Mouse (Mus musculus): ENCODE results near the gene Sae1. TPM values are rescaled to one million over a fixed set of nuclear protein-coding genes. Genes with fewer than 3 reads are reported as not detected.

Gene Sae1
- total RNA-seq (2021), result 10 to 100 TPM; 30.0 to 37.9 TPM
- long read RNA-seq, experiment 1, transcript Sae1-201 (9 exons, 1,875 nt), result major isoform, 66 of 69 reads
- long read RNA-seq, experiment 1, partial matches to known transcripts, result 0 of 69 reads
- long read RNA-seq, experiment 1, other reads (novel, unspliced or antisense), result 3 of 69 reads
- long read RNA-seq, experiment 2, transcript Sae1-201 (9 exons, 1,875 nt), result major isoform, 79 of 85 reads
- long read RNA-seq, experiment 2, partial matches to known transcripts, result 1 of 85 reads
- long read RNA-seq, experiment 2, other reads (novel, unspliced or antisense), result 5 of 85 reads

DNA sequence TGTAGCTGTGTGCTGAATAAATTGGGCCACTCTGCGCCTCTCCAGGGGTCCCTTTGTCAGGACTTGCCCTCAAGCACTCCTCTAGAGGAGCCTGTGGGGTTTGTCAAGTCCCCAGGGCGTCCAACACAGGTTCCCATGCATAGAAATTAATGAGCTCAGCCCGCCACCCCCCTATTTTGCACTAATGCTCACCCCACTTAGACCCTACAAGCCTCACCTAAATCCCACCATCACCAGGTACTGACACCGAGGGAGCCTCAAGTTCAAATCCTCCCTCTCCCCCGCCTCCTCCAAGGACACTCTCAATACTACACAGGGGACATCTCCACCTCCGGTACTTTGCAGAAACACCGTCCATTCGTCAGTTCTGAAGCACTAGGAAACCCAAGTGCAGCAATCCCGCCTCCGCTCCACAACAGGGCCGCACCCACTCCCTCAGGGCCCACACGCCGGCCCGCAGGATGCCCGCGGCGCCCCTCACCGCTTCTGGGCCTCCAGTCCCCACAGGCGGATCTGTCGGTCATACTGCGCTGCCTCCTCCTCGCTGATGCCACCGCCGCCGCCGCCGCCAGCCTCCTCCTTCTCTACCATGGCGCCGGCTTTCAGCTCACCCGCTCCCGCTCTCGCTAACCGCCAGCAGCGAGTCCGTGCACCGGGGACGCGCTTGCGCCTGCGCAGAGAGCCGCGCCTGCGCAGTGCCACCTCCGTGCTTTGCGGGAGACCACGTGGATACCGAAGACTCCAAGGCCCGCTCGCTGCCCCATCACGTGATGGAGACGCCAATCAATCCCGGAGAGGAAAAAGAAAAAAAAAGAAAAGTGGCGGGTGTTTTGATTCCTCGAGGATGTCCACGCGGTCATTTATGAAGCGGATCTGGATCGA is at the start of gene Sae1:
Gene Sae1 (minus strand): TSS at position 647 of the 882 bp plus-strand sequence.
- DNase-seq, result peak; percentile 96
- intact Hi-C loops (cut with DNase I; ENCODE audit: low total_unique reads), result no loop called here

DNA sequence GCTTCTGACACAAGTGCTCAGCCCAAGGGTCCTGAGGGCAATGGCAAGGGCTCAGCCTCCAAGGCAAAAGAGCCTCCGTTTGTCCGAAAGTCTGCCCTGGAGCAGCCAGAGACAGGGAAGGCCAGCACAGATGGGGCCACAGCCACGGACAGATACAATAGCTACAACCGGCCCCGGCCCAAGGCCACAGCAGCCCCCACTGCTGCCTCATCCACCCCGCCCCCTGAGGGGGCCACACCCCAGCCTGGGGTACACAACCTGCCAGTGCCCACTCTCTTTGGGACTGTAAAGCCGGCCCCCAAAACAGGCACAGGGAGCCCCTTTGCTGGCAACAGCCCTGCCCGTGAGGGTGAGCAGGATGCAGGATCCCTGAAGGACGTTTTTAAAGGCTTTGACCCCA is 47.5 kb upstream of the Sae1 start:
- no peak for DNase-seq
- intact Hi-C loops (cut with DNase I; ENCODE audit: low total_unique reads), result no loop called here

DNA sequence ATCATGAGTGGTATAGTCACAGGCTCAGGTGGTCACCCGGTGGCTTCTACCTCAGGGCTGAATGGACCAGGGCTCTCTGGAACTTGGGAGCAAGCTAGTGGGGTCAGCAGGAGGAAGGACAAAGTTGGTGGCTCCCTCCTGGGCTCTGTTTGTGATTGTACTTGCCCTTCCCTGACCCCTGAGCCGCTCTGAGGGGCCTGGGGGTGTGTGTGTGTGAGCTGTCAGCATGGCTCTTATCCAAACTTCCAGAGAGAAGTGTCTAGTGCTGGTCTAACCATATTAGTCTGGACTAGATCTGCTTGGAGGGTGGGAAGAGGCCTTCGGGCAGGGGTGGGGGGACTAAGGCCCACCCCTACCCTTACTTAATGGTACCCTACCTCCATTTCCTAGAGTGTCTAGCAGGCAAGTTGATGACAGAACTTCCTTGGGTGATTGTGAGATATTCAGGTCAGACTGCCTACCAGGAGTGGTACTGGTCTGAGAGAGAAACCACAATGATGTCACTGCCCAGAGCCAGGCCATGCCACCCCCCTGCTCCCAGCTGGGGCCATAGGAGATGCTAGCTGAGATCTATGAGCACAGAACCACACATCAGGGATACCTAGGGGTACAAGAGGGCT is 45.9 kb upstream of the Sae1 start:
- DNase-seq, result no peak
- intact Hi-C loops (cut with DNase I; ENCODE audit: low total_unique reads), result no loop called here

DNA sequence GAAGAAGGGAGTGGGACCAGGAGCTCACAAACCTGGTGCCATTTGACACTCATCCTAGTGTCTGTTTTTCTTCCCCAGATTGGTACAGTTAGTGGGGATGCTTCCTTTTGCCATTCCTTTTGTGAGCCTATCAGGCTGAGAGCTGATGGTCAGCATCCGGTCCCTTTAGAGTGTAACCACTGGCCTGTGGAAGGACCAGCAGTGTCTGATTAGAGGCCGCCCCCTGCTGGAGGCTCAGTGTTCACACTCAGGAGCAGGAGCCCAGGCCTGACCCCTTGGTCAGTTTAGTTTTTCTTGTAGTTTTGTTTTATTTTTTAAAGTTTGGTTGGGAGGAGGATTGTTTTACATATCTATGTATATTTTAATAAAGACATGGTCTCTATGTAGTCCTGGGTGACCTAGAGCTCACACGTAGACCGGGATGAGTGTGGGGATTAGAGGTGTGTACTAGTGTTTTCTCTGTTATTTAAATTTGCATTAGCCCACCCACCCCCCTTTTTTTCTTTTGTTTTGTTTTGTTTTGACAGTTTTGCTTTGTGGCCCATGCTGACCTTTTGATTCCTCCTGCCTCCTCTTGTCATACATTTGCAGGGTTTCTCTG is 38.6 kb upstream of the Sae1 start:
- intact Hi-C loops (cut with DNase I; ENCODE audit: low total_unique reads), result loop anchor here (5.0 kb wide), 1 partner anchor 49 kb away; no protein-coding TSS in a partner anchor
- peak; percentile 87 for DNase-seq

DNA sequence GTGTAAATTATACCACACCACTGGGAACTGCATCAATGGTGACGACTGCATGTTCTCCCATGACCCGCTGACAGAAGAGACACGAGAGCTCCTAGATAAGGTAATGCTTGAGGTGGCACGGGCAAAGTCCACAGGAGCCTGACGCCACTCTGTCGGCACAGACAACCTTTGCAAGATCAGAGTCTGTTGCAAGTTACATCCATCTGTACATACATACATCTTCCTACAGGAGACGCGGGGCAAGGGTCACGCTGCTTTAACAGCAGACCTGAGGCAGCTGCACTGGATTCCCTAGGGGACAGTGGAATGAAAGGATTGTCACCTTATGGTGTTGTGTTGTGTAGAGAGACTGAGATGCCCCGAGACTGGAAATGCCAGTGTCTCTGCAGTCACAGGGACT is 38.1 kb upstream of the Sae1 start:
- no peak for DNase-seq
- intact Hi-C loops (cut with DNase I; ENCODE audit: low total_unique reads), result loop anchor here (5.0 kb wide), 1 partner anchor 48 kb away; no protein-coding TSS in a partner anchor

DNA sequence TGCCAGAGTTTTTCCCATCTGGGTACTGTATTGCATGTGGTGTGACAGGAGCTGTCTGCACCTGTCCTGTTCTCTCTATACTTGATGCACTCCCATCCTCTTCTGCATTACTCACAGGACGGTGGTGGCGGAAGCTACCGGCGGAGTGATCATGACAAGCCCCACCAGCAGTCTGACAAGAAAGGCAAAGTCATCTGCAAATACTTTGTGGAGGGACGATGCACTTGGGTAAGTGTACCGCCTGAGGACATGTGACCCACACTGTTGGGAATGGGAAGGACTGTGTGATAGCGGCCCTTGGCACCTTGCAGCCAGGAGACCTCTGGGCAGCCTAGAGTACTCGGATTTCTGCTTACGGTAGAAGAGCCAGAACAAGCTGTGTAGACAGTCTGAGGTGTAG is 36.1 kb upstream of the Sae1 start:
- no peak for DNase-seq
- intact Hi-C loops (cut with DNase I; ENCODE audit: low total_unique reads), result no loop called here

DNA sequence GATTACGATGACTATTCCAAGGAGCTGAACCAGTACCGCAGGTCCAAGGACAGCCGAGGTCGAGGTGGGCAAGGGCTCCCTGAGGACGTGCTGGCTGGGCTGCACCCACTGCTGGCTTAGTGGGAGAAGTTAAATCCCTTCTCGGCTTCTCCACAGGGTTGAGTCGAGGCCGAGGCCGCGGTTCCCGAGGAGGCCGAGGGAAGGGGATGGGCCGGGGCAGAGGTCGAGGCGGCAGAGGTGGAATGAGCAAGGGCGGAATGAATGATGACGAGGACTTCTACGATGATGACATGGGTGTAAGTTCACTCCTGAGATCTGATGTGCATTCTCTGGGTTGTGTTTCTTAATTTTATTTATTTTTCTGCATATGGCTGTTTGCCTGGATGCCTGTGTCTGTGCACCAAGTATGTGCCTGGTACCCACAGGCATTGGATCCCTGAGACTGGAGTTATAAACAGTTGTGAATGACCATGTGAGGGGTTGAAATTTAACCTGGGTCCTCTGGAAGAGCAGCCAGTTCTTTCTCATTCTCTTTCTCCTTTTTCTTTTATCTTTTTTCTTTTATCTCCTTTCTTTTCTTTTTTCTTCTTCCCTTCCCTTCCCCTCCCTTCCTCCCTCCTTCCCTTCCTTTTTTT is 34.7 kb upstream of the Sae1 start:
- intact Hi-C loops (cut with DNase I; ENCODE audit: low total_unique reads), result no loop called here
- no peak for DNase-seq

DNA sequence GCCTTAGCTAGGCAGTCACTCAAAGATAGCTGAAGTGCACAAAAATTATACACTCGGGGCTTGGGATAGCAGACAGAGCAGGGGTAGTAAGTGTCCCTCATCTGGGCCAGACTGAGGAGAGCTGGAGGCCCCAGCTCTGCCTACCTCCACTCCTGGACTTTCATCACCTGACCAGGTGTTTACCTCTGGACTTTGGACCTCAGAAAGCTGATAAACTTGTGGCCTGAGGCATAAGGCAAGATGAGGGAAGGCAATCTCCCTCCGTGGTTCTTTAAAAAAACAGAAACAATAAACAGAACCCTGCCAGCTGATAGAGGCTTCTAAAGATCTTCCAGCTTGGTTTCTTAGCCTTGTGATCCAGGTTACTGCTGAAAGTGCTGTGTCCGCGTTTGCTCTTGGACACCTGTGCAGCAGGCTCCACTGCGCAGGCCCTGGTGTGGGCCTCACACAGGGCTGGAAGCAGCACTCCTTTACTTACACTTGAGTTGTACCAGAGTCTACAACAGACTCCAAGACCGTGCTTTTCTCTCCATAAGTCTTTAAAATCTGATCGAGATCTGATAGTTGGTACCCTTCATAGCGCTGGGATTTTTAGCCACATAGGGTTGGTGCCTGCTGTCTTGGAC is 33.0 kb upstream of the Sae1 start:
- intact Hi-C loops (cut with DNase I; ENCODE audit: low total_unique reads), result no loop called here
- no peak for DNase-seq

DNA sequence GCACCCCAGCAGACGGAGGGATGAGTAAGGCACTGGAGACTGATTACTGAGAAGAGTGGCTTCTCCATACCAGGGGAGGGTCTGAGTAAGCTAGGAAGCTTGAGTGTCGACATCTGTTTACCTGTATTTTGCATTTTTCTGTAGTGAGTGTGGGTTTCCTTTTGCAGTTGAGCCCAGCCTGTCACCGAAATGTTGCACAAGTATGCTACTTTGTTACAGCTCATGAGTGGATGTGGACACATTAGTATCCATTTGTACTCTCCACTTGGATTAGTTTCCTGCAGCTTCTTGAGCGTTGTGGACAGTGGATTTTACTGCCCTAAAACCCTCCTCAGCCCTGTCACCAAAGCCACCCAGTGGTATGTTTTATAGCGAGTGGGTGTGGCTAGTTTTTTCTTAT is 31.1 kb upstream of the Sae1 start:
- DNase-seq, result no peak

DNA sequence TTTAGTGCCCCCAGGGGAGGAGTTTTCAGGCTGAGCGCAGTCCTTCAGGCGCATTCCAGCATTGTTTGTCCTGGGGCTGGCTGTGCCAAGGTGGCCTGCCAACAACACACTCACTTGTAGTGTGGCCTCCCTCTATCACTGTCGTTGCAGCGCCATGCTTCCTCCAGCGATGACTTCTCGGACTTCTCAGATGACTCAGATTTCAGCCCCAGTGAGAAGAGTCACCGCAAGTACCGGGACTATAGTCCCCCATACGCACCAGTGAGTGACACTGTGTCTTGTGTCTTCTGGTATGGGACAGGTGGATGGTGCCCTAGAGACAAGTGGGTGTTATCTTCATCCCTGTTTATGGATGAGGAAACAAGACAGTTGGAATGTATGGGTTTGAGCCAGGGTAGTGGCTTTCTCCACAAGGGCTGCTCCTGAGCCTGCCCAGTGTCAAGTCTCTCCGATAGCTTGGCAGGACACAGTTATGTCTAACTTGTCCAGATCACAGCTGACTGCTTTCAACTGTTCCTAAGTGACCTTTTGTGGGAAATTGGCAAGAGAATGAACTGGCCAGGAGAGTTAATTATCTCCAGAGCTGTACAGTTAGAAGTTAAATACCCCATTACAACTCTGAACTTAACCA is 29.6 kb upstream of the Sae1 start:
- peak; percentile 46 for DNase-seq
- intact Hi-C loops (cut with DNase I; ENCODE audit: low total_unique reads), result no loop called here

More for the DNA sequence above, 31.1 kb upstream of the Sae1 start:
- intact Hi-C loops (cut with DNase I; ENCODE audit: low total_unique reads), result no loop called here

DNA sequence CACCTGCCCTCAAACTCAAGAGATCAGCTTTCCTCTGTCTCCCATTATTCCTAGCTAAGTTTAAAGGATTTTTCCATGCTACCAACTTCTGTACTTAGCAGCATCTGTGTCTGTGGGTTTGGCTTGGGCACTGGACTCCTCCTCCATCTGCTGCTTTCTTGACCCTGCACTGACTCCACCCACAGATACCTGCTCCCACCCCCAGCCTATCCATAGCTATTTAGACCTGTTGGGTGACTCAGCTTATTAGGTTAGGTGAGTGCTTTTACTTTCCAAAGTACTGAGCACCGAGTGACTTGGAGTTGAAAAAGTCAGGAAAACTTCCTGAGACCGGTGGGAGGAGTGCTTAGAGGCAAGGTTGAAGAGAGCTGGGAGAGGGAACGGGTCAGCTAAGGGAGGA is 27.8 kb upstream of the Sae1 start:
- DNase-seq, result no peak
- intact Hi-C loops (cut with DNase I; ENCODE audit: low total_unique reads), result no loop called here

DNA sequence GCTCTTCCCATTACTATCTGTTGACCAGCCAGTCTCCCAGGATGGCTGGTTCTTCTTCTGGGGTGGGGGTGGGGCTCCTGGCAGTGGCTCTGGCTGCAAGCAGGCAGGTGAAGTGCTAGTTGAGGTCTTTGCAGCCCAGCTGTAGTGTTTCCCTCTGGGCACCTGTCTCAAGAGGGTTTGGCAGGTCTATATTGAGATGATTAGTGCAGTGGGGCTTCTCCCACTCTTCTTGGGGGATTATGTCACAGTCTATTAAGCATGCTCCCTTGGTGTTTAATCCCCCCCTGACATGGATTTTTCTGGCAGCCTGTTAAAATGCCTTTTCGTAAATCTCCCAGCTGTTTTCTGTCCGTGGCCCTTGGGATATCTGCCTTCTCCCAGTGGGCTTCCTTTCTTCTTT is 25.3 kb upstream of the Sae1 start:
- DNase-seq, result no peak
- intact Hi-C loops (cut with DNase I; ENCODE audit: low total_unique reads), result no loop called here

DNA sequence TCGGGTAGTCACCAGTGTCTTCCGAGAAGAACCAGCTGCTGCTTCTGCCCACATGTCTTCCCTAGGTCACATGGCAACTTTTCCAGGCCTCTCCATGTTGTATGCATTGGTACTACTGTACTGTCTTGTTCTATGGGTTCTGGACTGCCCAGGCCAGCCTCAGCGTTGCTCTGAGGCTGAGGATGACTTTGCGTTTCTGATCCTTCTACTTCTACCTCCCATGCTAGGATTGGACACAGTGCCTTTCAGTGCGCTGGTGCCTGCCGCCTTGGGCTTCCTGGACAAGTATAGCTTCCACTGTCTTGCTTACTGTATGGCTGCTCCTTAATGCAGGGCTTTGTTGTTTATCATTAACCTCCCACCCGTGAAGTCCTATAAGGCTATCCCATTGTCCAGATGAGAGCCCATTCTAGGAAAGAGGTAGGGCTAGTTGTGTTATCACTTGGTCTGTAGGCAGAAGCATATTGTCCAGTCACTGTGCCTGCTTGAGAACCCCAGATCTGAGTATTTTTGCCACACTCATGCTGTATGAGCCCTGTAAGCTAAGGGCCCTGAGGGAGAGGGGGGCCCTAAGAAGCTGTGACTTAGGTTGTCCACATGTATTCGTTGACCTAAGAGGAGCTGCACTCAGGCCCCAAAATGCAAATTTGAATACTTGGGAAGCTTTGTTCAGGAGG is 24.8 kb upstream of the Sae1 start:
- intact Hi-C loops (cut with DNase I; ENCODE audit: low total_unique reads), result no loop called here

DNA sequence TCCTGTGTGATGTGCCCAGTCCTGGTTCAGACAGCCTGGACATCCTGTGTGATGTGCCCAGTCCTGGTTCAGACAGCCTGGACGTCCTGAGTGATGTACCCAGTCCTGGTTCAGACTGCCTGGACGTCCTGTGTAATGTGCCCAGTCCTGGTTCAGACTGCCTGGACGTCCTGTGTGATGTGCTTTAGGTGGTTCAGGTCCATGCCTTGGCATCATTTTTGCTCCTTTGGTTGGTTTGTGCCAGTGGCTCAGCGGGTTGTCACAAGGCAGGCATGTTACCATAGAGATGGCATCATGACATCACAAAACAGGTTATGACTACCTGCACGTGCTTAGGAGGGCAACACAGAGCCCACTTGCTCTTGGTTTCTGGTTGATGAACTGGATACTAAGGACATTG is 23.5 kb upstream of the Sae1 start:
- intact Hi-C loops (cut with DNase I; ENCODE audit: low total_unique reads), result no loop called here
- DNase-seq, result no peak

More for the DNA sequence above, 24.8 kb upstream of the Sae1 start:
- no peak for DNase-seq

DNA sequence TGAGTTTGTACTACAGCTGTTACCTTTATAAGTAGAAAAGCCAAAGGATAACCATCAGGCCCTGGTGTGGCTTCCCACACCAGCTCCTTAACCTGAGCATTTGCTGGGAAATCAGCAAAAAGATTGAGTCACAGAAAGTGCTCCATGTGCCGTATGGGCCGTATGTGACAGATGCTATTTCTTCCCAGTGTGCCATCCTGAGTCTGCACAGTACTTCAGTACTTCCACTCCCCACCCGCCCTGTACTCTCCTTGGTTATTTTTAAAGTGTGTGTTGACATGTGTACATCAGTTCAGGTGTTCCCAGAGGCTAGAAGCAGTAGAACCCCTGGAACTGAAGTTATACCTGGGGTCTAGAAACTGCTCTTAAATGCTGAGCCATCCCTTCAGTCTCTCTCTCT is 19.4 kb upstream of the Sae1 start:
- DNase-seq, result no peak
- intact Hi-C loops (cut with DNase I; ENCODE audit: low total_unique reads), result no loop called here

DNA sequence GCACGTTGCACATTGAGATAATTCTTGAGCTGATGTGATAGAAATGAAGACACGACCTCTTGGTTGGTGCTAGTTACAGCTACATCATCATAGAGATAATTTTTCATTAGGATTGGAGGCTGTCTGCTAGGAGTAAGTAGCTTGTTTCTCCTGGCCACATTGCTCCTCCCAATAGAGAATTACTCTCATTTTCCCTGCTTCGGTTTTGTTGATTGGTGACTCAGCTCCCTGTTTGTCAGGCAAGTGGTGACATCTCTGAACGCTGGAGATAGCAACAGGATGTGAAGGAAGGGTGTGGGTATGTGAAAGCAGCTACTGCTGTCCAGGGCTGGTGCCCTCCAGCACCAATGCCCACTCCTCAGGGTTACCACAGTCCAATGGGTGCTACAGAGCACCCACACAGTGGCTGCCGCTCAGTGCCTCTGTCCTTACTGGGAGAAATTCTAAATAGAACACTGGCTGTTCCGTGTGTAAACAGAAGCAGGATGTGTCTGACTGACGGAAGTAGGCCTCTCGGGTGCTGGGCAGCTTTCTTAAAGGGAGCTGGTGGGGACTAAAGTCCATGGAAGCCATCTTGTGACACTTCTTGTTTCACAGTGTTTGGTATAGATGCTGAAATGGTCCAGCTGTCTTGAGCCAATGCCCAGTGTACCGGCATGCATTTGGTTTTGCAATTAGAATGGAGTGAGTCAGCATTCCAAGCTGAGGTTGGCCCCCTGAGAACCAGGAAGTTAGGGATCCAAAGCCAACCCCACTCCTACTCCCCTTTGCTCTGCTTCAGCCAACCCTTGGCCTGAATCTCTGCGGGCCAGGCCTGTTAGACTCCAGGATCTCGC is 18.1 kb upstream of the Sae1 start:
- intact Hi-C loops (cut with DNase I; ENCODE audit: low total_unique reads), result no loop called here

DNA sequence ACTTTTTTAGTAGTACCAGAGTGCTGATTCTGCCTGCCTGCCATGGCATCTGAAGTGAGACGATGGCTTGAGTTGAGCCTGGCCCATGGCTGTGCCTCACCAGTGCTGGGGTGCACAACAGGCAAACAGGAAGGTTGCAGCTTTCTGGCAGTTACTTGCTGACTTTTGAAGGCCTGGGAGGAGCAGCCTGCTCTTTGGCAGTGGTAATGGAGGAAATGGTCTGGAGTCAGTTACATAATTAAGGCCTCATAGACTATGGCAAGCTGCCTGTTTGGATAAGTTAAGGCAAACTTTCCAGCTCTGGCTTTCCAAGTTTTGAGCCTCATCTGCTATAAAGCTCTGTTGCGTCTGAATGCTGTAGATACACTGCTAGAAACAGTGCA is 17.5 kb upstream of the Sae1 start:
- intact Hi-C loops (cut with DNase I; ENCODE audit: low total_unique reads), result no loop called here
- DNase-seq, result peak; percentile 46

More for the DNA sequence above, 18.1 kb upstream of the Sae1 start:
- DNase-seq, result peak; percentile 72

Measured in gastrocnemius, postnatal 14 days (tissue).